ENCODE assay signal across 14 mouse cellular contexts in genomic region chr9:116101842-116102241, GRCm38 (mm10).
DNase-seq lines count a peak whose midpoint lies in the region; ATAC-seq and TF ChIP-seq lines count a peak whose summit lies in the region.
"Had no signal": no experiment of that assay in that cellular context is flagged by ENCODE, and none has a peak within 500 bp of the region (broad histone marks: within the 10 kb centered on the region; RNA-seq: fewer than 3 reads in every experiment).

No protein-coding gene starts in this region.

- 68% methylated on average over 11 of the region's 11 CpGs for WGBS in liver, adult 2 months
- WGBS in liver, embryonic 11.5 days = 66% methylated on average over 11 of the region's 11 CpGs

- no peak for ATAC-seq in liver, embryonic 11.5 days (replicated peaks; ENCODE audit: low FRiP score)
- ATAC-seq in neutrophil, adult 5-6 weeks (ENCODE audit: extremely low read depth, insufficient number of reproducible peaks, low FRiP score, poor library complexity, severe bottlenecking) = peak; percentile 7; the same call in 1 of the 2 replicates

- peak; percentile 49 for DNase-seq in liver, adult 2 months (ENCODE audit: extremely low read depth, low read depth, low spot score)
- DNase-seq in liver, embryonic 11.5 days (ENCODE audit: low spot score) = no peak
- DNase-seq in T-cell, adult 2 months (ENCODE audit: low spot score) = peak; percentile 73
- no peak for DNase-seq in urinary bladder, postnatal 14 days (ENCODE audit: low spot score)
- DNase-seq in MN1 (ENCODE audit: low spot score) = no peak
- DNase-seq: cerebellum, adult 2 months; embryo, embryonic 11 days; thymus, adult 18-20 months had no signal

- H3K9me3 ChIP-seq in liver, embryonic 11.5 days (ENCODE audit: control insufficient read depth, low read length) = no peaks in the 10 kb centered on the region
- H3K9me3 ChIP-seq: forebrain, embryonic 12.5 days; kidney, embryonic 15.5 days had no signal

- H3K36me3 ChIP-seq in liver, adult 2 months (ENCODE audit: control insufficient read depth, insufficient read depth, low read length) = peaks cover 27% of the 10 kb centered on the region
- no peaks in the 10 kb centered on the region; the same call in 1 of the 2 replicates for H3K36me3 ChIP-seq in liver, embryonic 11.5 days (ENCODE audit: control insufficient read depth, insufficient read depth, low read length)
- H3K36me3 ChIP-seq: forebrain, embryonic 12.5 days; midbrain, embryonic 12.5 days had no signal

- no peak for TF ChIP-seq CTCF in liver, adult 2 months (IDR thresholded peaks at IDR 0.05; ENCODE audit: low read depth, low read length)

- no peak for TF ChIP-seq POLR2A in liver, adult 2 months (IDR thresholded peaks at IDR 0.05; ENCODE audit: extremely low read depth, insufficient read depth, low read length)

- H3K27ac ChIP-seq in liver, adult 2 months (replicated peaks; ENCODE audit: insufficient read depth, low read depth, low read length) = peak overlapping the region; percentile 34; the same call in 1 of the 2 replicates
- H3K27ac ChIP-seq in liver, embryonic 11.5 days (ENCODE audit: low read depth, low read length) = no peak overlapping the region
- H3K27ac ChIP-seq in brown adipose tissue, adult 24 weeks (replicated peaks; ENCODE audit: low read depth, low read length) = peak overlapping the region; percentile 21; the same call in 1 of the 2 replicates
- H3K27ac ChIP-seq: forebrain, embryonic 12.5 days; hindbrain, embryonic 14.5 days; kidney, embryonic 15.5 days; midbrain, embryonic 12.5 days had no signal

- H3K4me1 ChIP-seq in liver, adult 2 months (ENCODE audit: control insufficient read depth, insufficient read depth, low read length) = peaks cover 9% of the 10 kb centered on the region; the same call in 1 of the 2 replicates
- H3K4me1 ChIP-seq in liver, embryonic 11.5 days (replicated peaks; ENCODE audit: control insufficient read depth, insufficient read depth, low read length) = peaks cover 4% of the 10 kb centered on the region; the same call in 1 of the 2 replicates
- peaks cover 16% of the 10 kb centered on the region for H3K4me1 ChIP-seq in brown adipose tissue, adult 24 weeks (ENCODE audit: control insufficient read depth, insufficient read depth, insufficient read length, low read length)

- no peaks in the 10 kb centered on the region for H3K79me2 ChIP-seq in liver, adult 2 months (ENCODE audit: control insufficient read depth, insufficient read depth, low read length)

- H3K4me3 ChIP-seq in liver, adult 2 months (ENCODE audit: insufficient read depth, low read depth, low read length) = no peak overlapping the region
- H3K4me3 ChIP-seq in liver, embryonic 11.5 days (ENCODE audit: low read depth, low read length) = no peak overlapping the region
- no peak overlapping the region for H3K4me3 ChIP-seq in brown adipose tissue, adult 24 weeks (ENCODE audit: insufficient read depth, low read depth, low read length)
- H3K4me3 ChIP-seq: forebrain, embryonic 12.5 days; kidney, embryonic 15.5 days; midbrain, embryonic 12.5 days had no signal

- no peak overlapping the region for H3K9ac ChIP-seq in liver, adult 2 months (ENCODE audit: low read depth, low read length)
- H3K9ac ChIP-seq in liver, embryonic 11.5 days (ENCODE audit: low read depth, low read length) = no peak overlapping the region
- H3K9ac ChIP-seq: forebrain, embryonic 12.5 days; hindbrain, embryonic 14.5 days; kidney, embryonic 15.5 days; midbrain, embryonic 12.5 days had no signal

- no peak overlapping the region for H3K4me2 ChIP-seq in liver, embryonic 11.5 days
- H3K4me2 ChIP-seq: forebrain, embryonic 12.5 days; hindbrain, embryonic 14.5 days; kidney, embryonic 15.5 days; midbrain, embryonic 12.5 days had no signal

- H3K27me3 ChIP-seq in liver, adult 2 months (ENCODE audit: control insufficient read depth, insufficient read depth, low read length) = no peaks in the 10 kb centered on the region
- no peaks in the 10 kb centered on the region for H3K27me3 ChIP-seq in liver, embryonic 11.5 days (replicated peaks; ENCODE audit: control insufficient read depth, insufficient read depth, low read length)
- H3K27me3 ChIP-seq: forebrain, embryonic 12.5 days; kidney, embryonic 15.5 days; midbrain, embryonic 12.5 days had no signal

Comparison
In these comparisons a context has a peak if more than half of its experiments do, and no peak if none do; other contexts are left out.
1. DNase-seq: peak in liver, adult 2 months (single experiment) and T-cell, adult 2 months (single experiment); none in liver, embryonic 11.5 days (single experiment), urinary bladder, postnatal 14 days (single experiment) and MN1 (single experiment).